Mouse (Mus musculus) embryonic facial prominence, embryonic 11.5 days (tissue): ENCODE data around the gene Brd7. TPM values are rescaled to one million over a fixed set of nuclear protein-coding genes. Genes with fewer than 3 reads are reported as not detected.
A peak's percentile ranks its signal among the peaks of the same experiment; 100 is the strongest.

Source experiments
- ATAC-seq: fragments of 200-750 bp; cut with Nextera tagmentation; replicated peaks from 2 replicates; pipeline ENCODE4 v1.8.0; 2017; ENCODE audit warnings: low read depth; ENCODE audit not compliant: insufficient number of reproducible peaks, low FRiP score, low TSS enrichment
- DNase-seq: peaks from one replicate; pipeline ENCODE4 v3.0.0-alpha.2; 2015; ENCODE audit warnings: low spot score
- H3K27ac ChIP-seq: fragments of 300-500 bp; sonication (generic); replicated peaks from 2 replicates; pipeline ENCODE4 v1.5.1; 2014; ENCODE audit warnings: mild to moderate bottlenecking, low read depth, low read length, control low read depth
- H3K27me3 ChIP-seq: fragments of 300-500 bp; sonication (generic); 2 replicates; pipeline ENCODE4 v1.6.1; 2014; ENCODE audit warnings: mild to moderate bottlenecking, low read length, moderate library complexity, mixed read lengths; ENCODE audit not compliant: control insufficient read depth, insufficient read depth
- H3K36me3 ChIP-seq: fragments of 300-500 bp; sonication (generic); replicated peaks from 2 replicates; pipeline ENCODE4 v1.6.1; 2014; ENCODE audit warnings: low read depth, mild to moderate bottlenecking, low read length, moderate library complexity, mixed read lengths; ENCODE audit not compliant: control insufficient read depth, insufficient read depth
- H3K4me1 ChIP-seq: fragments of 300-500 bp; sonication (generic); 2 replicates; pipeline ENCODE4 v1.6.1; 2014; ENCODE audit warnings: low read length, mixed read lengths; ENCODE audit not compliant: control insufficient read depth, insufficient read depth
- H3K4me2 ChIP-seq: fragments of 300-500 bp; sonication (generic); 2 replicates; pipeline ENCODE4 v1.6.1; 2014; ENCODE audit warnings: low read depth, mild to moderate bottlenecking, control low read depth, low read length, moderate library complexity
- H3K4me3 ChIP-seq: fragments of 300-500 bp; sonication (generic); 2 replicates; pipeline ENCODE4 v1.5.1; 2014; ENCODE audit warnings: low read depth, low read length, control low read depth
- H3K9ac ChIP-seq: fragments of 300-500 bp; sonication (generic); replicated peaks from 2 replicates; pipeline ENCODE4 v1.6.1; 2014; ENCODE audit warnings: mild to moderate bottlenecking, control low read depth, low read length
- H3K9me3 ChIP-seq: fragments of 300-500 bp; sonication (generic); replicated peaks from 2 replicates; pipeline ENCODE4 v1.6.1; 2016; ENCODE audit warnings: mild to moderate bottlenecking, low read length, inconsistent platforms, mixed read lengths; ENCODE audit not compliant: control insufficient read depth
- WGBS: fragments of 180-500 bp; shearing (Covaris S2); extraction: QIAGEN DNeasy Blood & Tissue Kit; methylation state at CpG from one replicate; pipeline ENCODE4 v1.1.7; 2014; 5-methylcytosine and 5-hydroxymethylcytosine counted together
- polyA plus RNA-seq: library from polyadenylated mRNA; unstranded; fragments of >200 nt; fragmentation: Nextera tagmentation; extraction: Ambion mirVana; gene quantifications from 2 replicates; pipeline ENCODE4 v1.2.1, GENCODE M21; 2014

Gene Brd7
- polyA plus RNA-seq, 1 experiment from 2014 or later: 90.7 TPM

DNA sequence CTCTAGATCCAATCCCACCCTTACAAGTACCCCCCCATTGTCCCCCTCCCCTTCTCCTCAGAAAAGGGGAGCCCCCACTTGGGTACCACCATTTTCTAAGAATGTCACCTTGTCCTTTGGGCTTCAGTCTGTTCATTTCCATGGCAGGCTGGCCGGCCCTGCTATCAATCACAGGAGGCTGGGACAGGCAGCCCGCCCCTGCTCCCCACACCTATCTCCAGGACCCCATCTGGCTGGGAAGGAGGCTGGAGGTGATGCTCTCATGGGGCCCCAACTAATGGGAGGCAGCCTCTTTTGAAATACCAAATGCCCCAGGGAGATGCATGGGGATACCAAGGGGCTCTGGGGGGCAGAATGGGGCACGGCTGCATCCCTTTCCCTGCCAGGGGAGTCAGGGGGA, 69.1 kb downstream of the Brd7 start:
- Histone ChIP-seq H3K9me3 (no peaks in the 10 kb centered on the region), H3K4me3 (no peak overlapping the region), H3K27me3 (no peaks in the 10 kb centered on the region), H3K36me3 (no peaks in the 10 kb centered on the region), H3K9ac (no peak overlapping the region), H3K4me1 (no peaks in the 10 kb centered on the region), H3K27ac (no peak overlapping the region), H3K4me2 (no peak overlapping the region)
- ATAC-seq: no peak
- 83% methylated on average over 3 of the region's 3 CpGs for WGBS
- DNase-seq: no peak

DNA sequence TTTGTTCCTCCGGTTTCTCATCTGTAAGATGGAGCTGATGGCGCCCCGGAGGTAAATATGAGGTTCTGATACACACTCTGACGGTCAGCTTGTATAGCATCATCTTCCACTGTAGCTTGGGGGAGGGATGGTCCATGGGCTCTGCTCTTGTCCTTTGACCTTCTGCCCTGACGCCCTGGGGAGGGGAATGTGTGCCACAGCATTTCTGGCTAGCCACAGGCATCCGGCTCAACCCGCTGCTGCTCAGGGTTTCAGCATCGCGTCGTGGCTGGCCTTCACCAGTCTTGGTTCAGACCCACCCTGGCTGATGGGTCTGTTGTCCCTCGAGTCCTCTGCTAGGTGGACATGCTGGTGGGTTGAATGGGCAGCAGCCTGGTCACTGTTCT, 70.7 kb downstream of the Brd7 start:
- Histone ChIP-seq H3K9ac (no peak overlapping the region), H3K36me3 (no peaks in the 10 kb centered on the region), H3K9me3 (no peaks in the 10 kb centered on the region), H3K4me3 (no peak overlapping the region), H3K4me1 (no peaks in the 10 kb centered on the region), H3K27ac (no peak overlapping the region), H3K4me2 (no peak overlapping the region), H3K27me3 (no peaks in the 10 kb centered on the region)
- WGBS: 83% methylated on average over 11 of the region's 11 CpGs
- DNase-seq (no peak), ATAC-seq (no peak)

DNA sequence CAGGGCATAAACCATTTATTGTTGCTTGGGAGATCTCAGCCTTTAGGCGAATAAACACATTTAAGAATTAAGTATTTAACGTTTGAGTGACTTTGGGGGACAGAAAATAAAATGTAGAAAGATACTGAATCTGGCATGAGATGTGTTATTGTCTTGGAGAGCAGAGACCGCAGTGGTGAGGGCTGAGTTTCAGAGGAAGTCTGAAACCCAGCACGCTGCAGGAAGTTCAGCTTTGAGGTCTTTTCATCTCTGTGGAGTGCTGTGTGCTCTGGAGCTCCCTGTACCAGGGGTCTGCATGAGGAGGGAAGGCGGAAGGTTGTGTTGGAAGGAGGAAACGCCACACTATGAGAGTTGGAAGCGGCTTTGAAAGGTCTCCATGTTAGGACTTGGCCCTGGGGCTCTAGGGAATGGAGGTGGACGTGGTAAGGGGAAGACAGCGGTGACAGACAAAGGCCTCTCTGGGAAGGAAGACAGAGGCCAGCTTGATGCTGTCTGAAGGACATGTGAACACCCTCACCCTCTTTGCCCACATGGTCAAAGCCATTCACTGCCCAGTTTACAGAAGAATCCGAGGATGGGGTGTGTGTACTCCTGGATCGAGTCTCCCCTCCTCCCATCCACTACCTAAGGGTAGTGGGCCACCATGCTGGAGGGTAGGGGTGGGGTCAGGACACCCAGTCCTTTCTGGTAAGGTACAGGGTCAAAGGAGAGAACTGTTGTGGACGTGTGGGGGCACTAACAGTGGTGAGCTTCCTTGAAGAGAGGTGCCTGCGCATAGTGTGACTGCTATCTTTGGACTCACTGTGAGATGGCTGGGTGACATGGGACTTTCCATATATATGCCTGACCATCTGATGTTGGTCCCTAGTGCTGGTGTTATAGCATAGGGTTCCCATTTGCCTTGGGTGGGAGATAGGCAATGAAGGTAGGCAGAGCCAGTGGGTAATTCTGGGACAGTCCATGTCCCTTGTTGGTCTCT, 71.4 kb downstream of the Brd7 start:
- no peak for DNase-seq
- Histone ChIP-seq H3K4me2 (no peak overlapping the region), H3K9me3 (no peaks in the 10 kb centered on the region), H3K27ac (no peak overlapping the region), H3K27me3 (no peaks in the 10 kb centered on the region), H3K9ac (no peak overlapping the region), H3K4me3 (no peak overlapping the region), H3K4me1 (no peaks in the 10 kb centered on the region), H3K36me3 (no peaks in the 10 kb centered on the region)
- 80% methylated on average over 13 of the region's 13 CpGs for WGBS
- ATAC-seq: no peak

DNA sequence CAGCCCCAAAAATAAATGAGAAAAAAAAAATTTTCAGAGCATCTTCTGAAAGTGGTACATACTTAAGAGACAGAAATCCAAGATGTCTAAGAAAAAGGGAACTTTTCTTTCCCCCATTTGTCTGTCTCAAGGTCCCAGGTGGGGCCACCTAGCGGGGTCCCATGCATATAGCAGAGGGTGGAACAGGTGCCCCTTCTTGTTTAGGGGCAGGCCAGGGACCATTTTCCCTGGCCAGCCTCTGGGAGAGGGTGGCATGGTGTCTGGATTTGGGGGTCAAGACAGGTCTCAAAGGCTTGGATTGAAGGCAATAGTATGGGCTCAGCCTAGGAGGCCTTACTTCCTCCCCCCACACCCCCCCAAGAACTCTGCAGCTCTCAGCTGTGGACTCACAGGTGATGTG, 72.1 kb downstream of the Brd7 start:
- H3K27ac ChIP-seq: no peak overlapping the region
- no peak overlapping the region for H3K9ac ChIP-seq
- no peak overlapping the region for H3K4me2 ChIP-seq
- no peaks in the 10 kb centered on the region for H3K36me3 ChIP-seq
- H3K4me3 ChIP-seq: no peak overlapping the region
- no peaks in the 10 kb centered on the region for H3K27me3 ChIP-seq
- 52% methylated on average over 1 of the region's 1 CpGs for WGBS
- no peak for ATAC-seq
- H3K9me3 ChIP-seq: no peaks in the 10 kb centered on the region
- no peaks in the 10 kb centered on the region; the same call in 1 of the 2 replicates for H3K4me1 ChIP-seq
- no peak for DNase-seq

DNA sequence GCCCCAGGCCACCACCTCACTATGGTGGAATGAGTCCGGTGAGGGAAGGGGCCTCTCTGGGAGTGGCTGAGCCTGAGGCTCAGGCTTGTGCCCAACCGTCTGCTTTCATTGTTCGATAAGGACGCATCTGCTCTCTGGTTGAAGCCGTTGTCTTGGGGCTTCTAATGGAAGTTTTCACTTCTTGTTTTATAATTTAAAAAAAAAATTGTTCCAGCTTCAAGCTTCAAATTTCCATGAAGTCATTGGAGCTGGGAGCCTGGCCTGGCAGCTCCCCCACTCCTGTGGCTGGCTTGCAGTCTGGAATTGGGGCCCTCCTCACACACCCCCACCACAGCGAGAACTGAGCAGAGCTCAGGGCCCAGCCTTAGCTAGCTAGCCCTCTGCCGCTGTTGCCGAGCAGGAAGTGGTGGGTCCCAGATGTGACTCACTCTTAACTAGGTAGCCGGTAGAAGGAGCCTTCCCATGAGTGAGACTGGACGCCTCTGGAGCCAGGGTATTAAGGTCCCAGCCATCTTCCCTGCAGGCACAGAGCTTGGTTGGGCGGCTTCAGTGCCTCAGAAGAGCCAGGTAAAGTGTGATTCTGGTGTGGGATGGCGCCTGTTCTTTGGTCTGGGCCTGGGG, 73.3 kb downstream of the Brd7 start:
- H3K9ac ChIP-seq: peak overlapping the region; percentile 18
- no peak overlapping the region for H3K4me2 ChIP-seq
- no peaks in the 10 kb centered on the region for H3K27me3 ChIP-seq
- ATAC-seq (no peak), DNase-seq (no peak)
- no peaks in the 10 kb centered on the region for H3K36me3 ChIP-seq
- H3K9me3 ChIP-seq: no peaks in the 10 kb centered on the region
- no peak overlapping the region for H3K27ac ChIP-seq
- H3K4me1 ChIP-seq: no peaks in the 10 kb centered on the region; the same call in 1 of the 2 replicates
- H3K4me3 ChIP-seq: no peak overlapping the region
- WGBS: 63% methylated on average over 12 of the region's 12 CpGs

DNA sequence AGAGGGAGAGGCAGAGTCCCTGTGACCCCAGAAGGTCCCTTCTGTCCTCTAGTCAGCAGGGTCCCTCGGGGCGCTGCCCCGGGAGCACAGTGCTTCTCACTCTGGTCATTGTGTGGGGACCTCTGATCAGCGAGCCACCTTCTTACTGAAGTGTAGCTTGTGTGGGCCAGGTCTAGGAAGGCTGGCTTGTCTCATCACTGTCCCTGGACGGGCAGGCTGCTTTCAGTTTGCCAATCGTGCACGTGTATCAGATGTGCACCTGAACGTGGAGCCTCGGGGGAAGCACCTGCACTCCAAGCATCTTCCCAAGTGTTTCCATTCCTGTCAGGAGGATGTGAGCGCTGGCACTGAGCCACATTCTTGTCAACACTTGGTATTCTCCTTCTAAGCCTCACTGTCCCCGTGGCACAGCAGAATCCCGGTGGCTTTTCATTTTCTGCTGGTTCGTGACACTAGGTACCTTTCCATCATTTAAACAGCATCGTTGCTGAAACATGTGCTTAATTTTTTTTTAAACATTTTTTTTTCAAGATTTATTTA, 75.5 kb downstream of the Brd7 start:
- Histone ChIP-seq H3K9me3 (no peaks in the 10 kb centered on the region), H3K27ac (no peak overlapping the region), H3K4me1 (no peaks in the 10 kb centered on the region; the same call in 1 of the 2 replicates), H3K36me3 (no peaks in the 10 kb centered on the region), H3K27me3 (no peaks in the 10 kb centered on the region), H3K4me2 (no peak overlapping the region), H3K4me3 (no peak overlapping the region), H3K9ac (no peak overlapping the region)
- 81% methylated on average over 14 of the region's 14 CpGs for WGBS
- ATAC-seq (no peak), DNase-seq (no peak)

DNA sequence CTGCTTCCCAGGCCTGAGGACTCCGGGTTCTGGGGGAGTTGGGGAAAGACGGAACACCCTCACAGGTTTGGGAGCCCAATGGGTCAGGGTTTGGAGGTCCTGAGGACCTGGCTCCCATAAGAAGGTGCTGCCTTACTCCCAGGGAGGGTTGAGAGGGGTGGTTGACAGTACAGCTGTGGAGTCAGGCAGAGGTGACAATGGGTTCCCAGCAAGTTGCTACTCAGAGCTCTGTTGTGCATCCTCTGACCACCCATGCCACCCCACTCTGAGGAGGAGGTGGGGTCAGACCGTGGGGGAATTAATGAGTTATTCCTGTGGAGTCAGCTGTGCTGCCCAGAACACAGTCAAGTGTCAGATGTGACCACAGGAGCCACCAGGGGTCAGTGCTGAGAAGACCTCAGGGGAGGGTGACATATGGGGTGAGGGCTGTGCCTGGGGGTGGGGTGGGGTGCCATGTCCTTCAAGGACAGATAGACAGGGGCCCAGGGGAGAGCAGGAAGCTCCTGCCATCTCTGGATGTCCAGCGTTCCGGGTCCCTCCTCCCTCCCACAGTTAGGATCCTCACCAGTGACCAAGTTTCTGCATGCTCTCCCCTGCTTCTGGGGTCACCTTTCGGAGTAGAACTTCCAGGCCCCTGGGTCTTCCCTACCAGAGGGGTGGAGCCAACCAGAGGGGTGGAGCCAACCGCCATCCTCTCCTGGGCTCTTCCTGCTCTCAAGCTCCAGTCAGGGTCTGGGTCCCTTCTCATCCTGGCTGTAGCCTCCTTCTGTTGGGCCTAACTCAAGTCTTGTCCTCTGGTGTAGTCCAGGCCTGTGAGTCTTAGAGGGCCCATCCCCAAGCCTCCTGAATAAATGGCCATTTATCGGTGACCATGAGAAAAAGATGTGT, 76.3 kb downstream of the Brd7 start:
- Histone ChIP-seq H3K4me2 (no peak overlapping the region), H3K36me3 (no peaks in the 10 kb centered on the region), H3K4me3 (no peak overlapping the region), H3K4me1 (no peaks in the 10 kb centered on the region; the same call in 1 of the 2 replicates), H3K27ac (no peak overlapping the region), H3K9ac (no peak overlapping the region), H3K27me3 (no peaks in the 10 kb centered on the region), H3K9me3 (no peaks in the 10 kb centered on the region)
- DNase-seq (no peak), ATAC-seq (no peak)
- 90% methylated on average over 8 of the region's 8 CpGs for WGBS
